Mouse (Mus musculus) embryo, embryonic 10.5 days (tissue): ENCODE measurements around the gene Aldh1a2.
A peak's percentile ranks its signal among the peaks of the same experiment; 100 is the strongest.

ENCODE experiments used
- DNase-seq: peaks from one replicate; pipeline ENCODE4 v3.0.0-alpha.2; 2015; ENCODE audit warnings: low spot score

Aldh1a2 gene

DNA sequence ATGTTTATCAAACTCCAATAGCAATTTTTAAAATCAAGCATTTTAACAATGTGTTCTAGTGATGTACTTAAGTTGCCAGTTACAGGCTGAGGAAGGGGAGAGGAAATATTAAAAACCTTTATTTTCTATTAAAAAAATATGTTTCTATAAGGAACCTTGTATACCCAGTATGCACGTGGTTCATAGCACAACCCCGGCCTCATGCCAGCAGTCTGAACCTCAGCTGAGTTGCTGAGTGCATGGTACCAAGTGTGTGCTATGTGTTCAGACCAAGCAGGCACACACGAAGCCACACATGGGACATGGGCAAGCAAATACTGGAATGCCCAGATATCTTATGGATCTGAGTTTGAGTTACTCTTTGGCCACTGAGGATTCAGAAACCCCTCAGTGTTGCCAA is 74.2 kb downstream of the Aldh1a2 start:
- DNase-seq, result no peak

DNA sequence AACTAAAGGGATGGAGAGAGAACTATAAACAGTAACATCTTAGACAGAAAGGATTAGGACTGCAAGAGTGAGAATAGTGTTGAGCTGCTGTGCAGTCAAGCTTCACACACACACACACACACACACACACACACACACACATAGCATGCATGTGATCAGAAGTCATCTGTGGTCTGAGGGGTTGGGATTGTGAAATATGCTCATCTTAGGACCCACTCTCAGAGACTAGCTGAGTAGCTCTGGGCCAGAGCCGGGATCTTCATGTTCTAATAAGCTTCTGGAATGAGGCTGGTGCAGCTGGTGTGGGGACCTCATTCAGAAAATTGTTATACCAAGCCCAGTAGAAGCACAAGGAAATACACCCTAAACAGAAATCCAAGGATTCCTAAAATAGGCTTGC is 75.1 kb downstream of the Aldh1a2 start:
- no peak for DNase-seq

DNA sequence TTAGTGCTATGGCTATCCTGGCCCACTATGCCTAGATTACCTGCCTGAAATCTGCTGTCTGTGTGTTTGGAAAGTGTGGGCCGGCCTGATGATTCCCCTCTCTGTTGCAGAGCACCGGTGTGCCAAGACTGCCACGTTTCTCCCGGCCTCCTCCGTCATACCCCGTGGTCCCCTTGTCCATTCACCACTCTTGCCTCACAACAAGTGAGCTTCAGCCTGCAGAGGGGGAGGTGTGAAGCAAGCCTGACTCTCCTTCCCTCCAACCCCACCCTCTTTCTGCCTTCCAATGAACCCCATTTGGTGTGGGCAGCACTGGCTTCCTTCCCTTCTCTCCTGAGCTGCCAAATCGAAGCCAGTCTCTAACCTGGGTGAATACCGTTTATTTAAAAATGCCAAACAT is 79.9 kb downstream of the Aldh1a2 start:
- DNase-seq, result no peak

DNA sequence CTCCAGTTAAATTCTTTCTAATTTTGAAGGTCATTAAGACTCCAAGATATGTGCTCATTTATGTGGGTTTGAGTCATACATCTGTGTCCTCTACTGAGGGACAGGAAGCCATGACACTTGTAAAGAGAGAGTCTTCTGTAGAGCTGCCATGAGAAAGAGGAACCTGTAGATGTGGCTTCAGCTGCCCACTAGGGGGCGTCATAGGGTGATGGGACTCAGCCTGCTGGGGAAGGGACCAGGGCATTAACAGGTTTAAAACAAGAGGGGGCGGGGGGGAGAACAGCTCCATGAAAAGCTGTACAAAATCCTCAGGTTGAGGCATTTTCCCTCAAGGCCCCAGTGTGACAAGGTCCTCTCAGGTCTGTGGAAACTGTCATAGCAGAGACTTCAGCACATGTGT is 88.0 kb downstream of the Aldh1a2 start:
- no peak for DNase-seq

DNA sequence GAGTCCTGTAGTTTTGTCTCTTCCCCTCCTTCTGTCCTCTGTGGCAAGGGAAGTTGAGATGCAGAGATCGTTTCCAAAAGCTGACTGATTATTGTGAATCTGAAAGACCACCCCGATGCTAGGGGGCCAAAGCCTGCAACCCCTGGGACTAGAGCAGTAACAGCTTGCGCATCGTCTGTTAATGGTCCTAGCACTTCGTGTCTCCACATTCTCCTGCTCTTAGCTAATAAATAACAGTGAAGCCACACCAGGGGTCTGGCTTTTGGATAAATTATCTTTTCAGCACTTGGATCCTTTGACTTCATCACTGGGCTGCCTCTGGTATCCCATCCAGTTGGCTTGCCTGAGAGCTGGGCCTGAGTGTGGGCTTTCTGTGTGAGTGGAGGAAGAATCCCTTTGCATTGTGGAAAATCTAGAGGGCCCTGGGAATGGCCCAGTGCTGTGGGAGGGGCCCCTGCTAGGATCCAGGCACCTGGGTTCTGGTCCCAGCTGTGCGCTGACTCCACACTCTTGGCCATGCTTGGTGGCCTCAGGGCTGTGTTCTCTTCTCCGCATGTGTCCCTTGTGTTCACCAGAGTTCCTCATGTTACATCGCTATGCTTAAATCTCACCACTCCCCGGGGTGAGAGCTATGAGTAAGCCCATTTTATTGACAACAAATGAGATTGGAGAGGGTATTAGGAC is 91.7 kb downstream of the Aldh1a2 start:
- DNase-seq, result no peak

DNA sequence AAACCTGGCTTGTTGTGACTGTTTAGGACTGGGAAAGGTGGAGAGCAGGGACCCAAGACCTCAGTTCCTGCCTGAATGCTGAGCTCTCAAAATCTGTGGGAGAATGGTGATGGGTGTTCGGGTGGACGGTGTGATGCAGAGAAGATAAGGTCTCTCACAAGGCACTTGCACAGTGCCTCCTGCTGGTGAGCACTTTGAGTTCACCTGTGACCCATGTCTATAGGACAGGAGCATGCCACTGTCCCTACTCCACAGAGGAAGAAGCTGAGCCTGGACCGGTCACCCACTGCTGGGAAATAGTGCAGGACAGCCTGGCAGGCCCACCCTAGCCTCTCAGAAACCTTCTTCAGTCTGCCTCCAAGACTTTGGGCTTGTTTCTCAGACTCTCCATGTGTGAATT is 100.4 kb downstream of the Aldh1a2 start:
- no peak for DNase-seq

DNA sequence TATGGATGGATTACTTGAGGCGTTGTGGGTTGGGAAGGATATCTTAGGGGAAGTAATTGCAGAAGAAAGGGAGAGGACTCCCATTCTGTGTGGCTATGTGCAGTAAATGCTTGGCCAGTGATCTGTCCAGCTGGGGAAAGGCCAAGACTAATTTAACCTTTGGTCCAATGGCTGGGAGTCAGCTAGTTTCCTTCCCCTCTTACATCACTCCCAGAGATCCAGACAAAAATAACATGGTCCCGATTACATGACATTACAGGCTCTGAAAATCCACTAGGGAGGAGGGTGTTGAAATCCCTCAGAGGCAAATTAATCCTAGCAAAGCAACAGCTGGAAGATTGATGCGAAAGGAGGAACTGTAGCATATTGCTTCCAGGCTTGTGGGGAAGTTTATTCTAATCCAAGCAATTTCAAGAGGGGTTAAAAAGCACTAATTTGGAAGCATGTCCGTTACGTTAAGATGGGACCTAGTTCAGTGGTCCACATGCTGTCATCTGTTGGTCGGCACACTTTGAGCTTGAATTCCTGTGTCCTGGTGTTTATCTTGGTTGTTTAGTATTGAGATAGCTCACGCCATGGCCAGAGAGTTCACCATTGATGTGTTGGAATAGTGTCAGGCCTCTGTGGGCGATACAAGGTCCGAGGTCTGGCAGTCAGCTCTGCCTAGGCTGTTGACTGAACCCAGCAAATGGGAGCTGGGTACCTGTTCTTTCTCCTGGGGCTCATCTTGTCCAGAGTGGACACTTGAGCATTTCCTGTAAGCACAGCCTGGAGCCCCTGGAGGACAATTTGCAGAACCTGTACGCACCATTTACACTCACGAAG is 101.7 kb downstream of the Aldh1a2 start:
- DNase-seq, result no peak

DNA sequence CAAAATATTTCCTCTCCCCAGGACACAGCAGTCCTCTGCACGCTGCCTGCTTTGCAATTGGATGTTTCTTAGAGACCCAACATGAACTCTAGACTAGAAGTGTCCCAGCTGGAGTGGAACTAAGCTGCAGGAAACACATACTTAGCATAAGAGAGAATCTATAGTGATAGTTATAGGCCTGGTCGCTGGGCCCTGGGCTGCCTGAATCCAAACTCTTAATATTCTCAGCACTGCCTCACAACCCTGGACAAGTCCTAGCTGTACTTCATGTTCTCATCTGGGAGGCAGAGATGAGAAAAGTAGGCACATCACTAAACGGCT is 102.3 kb downstream of the Aldh1a2 start:
- no peak for DNase-seq

DNA sequence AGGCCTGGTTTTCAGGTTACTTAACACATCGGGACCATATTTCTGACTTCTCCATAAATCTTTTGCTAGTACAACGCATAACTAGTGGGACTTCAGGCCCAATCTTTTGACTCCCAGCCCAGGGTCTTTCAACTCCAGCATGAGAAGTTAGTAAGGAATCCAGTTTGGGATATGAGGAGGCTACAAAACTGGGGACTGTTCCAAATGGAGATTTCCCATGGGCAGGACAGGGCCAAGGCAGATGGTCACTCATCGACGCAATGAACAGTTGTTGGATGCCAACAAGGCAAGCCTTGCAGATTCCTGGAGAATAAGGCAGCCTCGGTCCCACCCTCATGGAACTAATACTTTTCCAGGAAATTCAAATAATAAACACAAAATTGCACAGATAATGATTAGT is 104.2 kb downstream of the Aldh1a2 start:
- no peak for DNase-seq

DNA sequence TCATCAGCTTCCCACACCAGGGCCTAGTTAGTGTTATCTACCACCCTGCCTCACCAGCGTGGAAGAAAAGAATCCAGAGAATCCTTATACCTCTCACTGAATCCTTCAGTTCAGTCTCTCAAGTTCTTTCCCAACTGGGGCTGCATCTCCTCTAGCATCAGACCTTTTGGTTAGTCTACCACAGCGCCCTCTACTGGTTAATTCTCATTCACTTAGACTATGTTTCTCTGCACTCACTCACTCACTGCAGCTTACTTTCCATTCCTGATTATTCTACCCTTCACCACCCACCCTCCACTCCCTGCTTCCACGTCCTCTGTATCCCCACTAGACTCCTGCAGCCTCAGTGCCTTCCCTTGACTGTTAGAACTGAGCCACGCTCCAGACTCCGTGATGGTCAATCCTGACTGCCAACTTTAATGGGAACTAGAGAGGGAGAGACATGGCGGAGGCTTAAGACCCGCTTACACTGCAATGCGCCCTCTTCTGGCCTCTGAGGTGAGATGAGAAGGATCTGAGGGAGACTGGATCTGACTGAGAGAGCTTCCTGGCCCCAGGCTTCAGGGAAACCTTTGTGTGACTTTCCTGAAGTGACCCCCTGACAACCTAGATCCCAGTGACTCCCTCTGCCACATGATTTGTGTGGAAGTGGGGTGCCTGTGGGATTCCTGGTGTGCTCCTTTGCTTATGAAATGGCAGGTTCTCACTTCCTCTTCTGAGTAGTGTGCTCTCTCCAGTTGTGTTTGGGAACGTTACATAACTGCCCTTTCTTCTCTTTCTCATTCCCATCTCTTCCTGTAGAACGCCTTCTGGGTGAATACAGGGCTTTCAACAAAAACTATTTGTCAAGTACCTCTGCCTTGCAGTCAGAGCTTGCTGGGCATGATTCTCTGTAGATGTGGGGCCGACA is 104.9 kb downstream of the Aldh1a2 start:
- peak; percentile 43 for DNase-seq

DNA sequence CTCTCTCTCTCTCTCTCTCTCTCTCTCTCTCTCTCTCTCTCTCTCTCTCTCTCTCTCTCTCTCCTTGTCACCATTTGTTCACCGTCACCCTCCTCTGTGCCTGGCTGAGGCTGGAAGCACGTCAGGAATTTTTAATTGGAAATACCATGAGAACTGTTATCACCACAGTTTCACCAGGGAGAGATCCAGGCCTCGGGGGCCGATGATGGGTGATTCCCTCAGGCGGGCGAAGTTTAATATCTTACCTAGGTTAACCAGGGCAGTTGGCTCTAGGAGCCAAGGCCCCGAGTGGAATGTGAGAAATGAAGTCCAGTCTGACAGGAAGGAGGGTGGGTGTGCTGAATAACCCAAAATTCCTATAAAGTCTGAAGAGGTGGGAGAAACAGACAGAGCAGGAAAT is 105.8 kb downstream of the Aldh1a2 start:
- no peak for DNase-seq

DNA sequence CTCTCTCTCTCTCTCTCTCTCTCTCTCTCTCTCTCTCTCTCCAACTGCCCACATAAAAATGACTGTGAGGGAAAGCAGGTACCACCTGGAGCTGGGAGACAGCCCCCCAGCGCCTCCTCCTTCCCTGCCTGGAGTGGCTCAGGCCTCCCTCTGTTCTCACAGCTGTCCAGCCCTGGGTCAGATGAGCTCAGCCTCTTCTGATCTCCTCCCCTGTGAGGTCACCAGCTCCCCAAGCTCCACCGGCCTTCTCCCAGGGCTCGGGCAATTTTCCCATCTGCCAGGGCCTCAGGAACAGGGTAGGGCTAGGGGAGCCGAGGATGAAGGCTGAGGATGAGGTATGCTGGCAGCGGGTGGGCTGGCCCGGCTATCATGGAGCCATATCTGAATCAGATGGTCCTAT is 106.3 kb downstream of the Aldh1a2 start:
- DNase-seq, result no peak

DNA sequence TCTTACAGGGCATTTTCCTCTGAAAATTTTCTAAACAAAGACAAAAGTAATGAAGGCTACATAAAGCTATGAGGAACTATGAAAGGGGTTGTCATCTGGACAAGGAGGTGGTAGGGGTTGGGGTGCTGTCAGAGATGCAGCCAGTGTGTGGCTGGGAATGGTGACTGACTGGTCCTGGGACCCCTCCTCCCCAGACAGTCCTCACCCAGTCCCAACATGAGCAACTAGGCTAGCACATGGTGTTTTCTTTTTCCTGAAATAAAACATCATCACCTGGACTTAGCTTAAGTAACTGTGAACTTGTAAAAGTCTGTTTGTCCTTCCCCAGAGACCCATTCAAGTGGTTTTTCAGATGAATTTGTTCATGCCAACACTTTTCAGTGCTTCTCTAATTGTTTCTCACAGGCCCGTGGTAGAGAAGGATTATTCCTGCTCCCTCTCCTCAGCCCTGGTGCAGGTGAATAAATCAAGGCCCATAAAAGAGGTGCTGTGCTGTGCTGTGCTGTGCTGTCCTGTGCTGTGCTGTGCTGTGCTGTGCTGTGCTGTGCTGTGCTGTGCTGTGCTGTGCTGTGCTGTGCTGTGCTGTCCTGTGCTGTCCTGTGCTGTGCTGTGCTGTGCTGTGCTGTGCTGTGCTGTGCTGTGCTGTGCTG is 107.8 kb downstream of the Aldh1a2 start:
- DNase-seq, result no peak

DNA sequence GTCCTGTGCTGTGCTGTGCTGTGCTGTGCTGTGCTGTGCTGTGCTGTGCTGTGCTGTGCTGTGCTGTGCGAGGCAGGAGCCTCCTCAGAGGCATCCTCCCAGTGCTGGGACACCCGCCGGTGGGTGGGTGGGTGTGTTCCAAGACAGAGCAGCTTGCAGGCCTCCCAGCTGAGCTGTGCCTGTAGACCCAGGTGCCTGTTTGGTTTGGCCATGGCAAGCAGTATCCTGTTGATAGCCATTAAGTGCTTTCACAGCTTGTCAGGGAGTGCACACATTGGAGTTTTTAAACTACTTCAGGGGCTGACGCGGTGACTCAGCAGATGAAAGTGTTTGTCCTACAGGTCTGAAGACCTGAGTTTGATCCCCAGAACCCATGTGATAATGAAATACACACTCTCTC is 108.5 kb downstream of the Aldh1a2 start:
- no peak for DNase-seq

DNA sequence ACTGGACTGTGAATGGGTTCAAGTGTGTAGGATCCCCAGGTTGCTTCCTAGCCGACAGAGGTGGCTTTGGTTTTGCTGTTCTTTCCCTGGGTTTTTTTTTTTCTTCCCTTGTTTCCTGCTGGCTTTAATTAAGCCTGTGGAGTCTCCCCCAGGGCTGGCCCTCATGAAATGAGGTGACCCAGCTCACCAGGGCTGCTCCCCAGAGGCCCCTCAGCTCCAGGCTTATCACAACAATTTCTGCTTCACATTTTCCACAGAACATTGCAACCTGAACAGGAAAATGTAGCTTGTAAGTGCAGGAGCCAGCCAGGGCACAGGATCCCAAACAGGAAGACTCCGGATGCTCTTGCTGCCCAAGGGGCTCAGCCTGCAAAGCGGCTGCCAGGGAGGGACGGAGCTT is 110.7 kb downstream of the Aldh1a2 start:
- peak; percentile 22 for DNase-seq

DNA sequence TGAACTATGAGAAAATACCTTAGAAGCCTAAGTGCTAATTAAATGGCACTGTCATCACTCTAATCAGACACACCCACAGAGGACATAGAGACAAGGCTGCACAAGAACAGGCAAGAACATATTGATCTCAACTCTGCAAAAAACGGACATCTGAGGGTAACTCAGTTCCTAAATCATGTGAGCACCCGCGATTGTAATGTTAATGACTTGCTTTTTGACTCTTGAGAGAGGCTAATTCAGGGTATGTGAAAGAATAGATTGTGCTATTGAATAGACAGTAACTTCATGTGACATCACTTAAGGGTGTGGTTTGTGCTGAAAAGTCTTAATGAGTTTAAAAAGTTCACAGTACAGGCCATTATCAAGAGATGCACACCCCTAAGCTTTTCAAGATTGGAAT is 116.1 kb downstream of the Aldh1a2 start:
- DNase-seq, result no peak

DNA sequence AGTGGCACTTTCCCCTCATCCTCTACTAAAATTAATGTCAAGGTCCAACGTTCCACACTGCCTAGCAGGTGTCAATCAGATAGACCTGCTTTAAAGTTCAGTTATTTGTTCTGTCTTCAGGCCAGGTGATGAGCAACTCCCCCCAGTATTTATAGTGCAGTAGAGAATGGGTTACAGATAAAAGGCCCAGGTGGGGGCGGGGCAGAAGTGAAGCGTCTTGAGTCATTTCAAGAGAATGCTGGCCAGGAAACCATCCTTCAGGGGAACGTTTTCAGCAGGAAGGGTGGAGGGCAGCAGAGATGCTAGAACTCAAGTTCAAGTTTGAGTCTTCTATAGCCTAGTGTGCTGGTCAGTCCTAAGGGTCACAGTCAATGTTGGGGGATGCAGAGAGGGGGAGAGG is 121.1 kb downstream of the Aldh1a2 start:
- DNase-seq, result no peak

DNA sequence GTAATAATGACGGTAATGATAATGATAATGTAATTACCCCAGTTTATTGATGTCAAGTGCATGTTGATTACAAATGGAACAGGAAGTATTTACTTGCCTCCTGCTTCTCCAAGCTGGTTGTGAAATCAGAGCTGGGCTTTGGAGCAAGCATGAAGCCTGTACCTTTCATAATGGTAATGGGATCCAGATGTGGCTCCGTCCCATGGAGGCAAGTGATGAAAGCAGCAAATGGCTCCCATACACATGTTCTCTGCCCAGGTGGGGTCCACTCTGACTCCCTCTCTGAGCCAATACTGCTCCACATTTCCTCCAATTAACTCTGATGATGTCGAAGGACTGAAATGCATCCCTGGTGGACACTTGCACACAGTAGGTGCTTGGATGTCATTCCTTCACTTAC is 121.8 kb downstream of the Aldh1a2 start:
- peak; percentile 64 for DNase-seq

DNA sequence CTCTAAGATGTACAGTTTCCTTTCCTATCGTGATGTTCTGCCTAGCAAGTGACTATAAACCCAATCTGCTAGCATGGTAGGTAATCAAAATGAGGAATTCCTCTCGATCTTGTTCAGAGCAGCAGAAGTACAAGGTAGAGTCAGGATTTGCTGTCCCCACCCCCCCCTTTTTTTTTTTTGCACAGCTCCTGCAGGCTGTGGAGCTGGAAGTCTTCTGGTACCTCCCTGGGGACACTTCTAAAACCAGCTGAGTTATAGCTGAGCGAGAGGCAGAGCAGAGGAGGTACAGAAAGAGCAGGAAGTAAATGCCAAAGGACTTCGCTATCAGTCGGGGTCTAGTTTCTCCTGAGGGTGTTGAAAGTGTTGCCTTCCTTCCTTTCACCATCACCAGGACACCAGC is 124.5 kb downstream of the Aldh1a2 start:
- DNase-seq, result no peak
